Mouse (Mus musculus) forelimb bud, embryonic 11.5 days (tissue): Measurements from ENCODE around the gene Fgf2.
A peak's percentile ranks its signal among the peaks of the same experiment; 100 is the strongest.

Source experiments
- DNase-seq: peaks from one replicate; pipeline ENCODE4 v3.0.0-alpha.2; 2012; ENCODE audit warnings: low read depth, low spot score

Gene Fgf2

DNA sequence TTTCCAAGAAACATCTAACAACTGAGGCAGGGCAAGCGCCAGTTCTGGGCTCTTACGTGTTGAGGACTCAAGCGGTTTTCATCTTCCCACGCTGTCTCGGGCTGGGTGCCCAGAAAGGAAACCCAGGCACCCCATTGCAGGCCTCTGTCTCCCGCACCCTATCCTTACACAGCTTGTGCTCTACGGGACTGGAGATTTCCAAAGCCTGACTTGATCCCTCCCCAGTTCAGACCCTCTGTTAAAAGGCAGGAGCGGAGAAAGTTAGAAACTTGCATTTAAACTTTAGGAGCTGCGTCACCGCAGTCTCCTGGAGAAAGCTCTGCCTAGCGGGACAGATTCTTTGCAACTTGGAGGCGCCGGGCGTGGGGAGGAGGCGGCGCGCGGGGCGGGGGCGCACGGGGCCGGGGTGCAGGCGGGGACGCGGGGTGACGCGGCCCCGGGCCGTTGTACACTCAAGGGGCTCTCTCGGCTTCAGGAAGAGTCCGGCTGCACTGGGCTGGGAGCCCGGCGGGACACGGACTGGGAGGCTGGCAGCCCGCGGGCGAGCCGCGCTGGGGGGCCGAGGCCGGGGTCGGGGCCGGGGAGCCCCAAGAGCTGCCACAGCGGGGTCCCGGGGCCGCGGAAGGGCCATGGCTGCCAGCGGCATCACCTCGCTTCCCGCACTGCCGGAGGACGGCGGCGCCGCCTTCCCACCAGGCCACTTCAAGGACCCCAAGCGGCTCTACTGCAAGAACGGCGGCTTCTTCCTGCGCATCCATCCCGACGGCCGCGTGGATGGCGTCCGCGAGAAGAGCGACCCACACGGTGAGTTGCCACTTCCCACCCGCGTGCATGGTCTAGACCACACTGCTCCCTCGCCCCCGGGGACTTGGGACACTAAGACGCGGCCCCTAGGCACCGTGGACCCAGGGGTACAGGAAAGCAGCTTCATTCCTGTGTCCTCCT, at the start of gene Fgf2:
Fgf2 (plus strand) TSS at position 126 of the 945 bp plus-strand sequence.
- DNase-seq = no peak

DNA sequence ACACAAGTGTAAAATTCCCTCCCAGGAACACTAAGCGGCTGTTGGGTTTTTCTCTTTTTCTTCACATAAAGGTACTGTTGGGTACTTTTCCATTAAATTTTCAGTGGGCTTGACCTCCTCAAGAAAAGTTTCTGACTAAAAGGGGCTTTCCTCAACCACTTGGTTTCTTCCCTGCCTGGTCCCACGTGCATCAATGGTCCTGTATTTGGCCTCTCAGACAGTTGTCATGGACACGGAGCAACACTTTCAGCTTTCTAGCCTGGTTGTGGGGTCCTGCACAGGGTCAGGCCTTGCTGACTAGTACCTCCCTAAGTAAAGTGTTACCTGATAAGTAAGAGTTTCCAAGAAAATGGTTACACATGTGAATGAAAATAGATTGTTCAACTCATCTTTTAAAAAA, 48.7 kb upstream of the Fgf2 start:
- no peak for DNase-seq

DNA sequence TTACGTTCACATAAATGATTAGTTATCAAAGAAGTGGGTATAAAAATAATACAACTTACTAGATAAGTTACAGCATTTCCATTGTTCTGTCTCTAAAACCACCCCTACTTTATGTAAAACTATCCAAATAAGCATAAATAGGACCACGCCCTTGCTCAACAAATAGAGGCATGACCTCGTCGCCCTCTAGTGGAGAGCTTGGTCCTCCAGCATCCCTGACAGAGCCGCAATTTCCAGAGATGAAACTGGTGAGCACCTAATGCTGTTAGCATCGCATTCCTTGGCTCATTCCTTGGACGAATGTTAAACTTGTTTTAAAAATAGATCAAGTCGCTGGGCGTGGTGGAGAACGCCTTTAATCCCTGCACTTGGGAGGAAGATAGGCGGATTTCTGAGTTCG, 45.5 kb upstream of the Fgf2 start:
- DNase-seq = peak; percentile 59

DNA sequence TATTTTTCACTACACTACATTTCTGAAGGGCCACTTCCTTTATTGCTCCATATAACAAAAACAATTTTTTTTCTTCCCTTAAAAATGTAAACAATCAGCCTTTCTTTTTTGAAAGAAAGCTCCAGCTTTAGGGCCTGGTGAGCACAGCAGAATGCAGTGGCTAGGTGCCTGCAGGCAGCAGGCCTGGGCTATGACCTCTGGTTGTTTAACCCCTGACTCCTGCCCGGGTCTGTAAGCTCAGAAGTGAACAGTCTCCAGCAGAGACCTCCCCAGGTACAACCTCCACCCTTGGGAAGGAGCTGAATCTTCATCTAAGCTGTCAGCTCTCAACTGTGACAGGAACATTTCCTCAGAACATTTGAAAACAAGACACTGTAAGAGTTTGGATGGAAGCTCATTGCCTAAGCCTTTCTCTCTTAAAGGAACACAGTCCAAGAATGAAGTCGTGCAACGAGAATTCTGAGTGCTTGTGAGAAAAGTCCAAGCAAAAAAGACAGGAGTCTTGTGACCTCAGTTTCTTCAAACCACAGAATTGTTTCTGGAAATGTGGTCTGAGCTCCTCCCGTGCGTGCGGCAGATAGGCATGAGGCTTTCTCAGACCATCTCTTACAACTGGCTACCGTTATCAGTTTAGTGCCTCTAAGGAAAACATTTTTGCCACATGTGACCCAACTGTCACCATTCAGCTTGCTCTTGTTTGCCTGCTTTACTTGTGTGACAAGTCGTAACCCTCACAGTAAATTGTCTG, 44.6 kb upstream of the Fgf2 start:
- no peak for DNase-seq

DNA sequence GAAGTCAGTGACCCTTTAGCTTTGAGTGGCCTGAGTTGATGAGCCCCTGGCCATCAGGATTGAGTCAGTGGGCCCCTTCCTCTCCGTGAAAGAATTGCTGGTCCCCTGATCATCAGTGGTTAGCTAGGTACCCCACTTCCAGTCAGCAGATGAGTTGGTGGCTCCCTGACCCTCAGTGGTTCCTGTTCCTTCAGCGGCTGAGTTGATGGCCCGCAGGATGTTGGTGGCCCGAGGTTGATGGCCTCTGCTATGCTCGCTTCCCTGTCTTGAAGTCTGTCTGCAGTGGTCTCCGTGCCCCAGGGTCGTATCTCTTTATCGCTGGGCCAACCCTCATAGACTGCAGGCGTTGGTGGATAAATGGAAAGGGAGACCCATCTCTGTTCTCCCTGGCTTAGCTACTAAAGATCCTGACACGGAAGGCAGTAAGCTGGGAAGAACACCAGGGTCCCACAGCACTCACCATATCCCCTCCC, 36.2 kb upstream of the Fgf2 start:
- no peak for DNase-seq

DNA sequence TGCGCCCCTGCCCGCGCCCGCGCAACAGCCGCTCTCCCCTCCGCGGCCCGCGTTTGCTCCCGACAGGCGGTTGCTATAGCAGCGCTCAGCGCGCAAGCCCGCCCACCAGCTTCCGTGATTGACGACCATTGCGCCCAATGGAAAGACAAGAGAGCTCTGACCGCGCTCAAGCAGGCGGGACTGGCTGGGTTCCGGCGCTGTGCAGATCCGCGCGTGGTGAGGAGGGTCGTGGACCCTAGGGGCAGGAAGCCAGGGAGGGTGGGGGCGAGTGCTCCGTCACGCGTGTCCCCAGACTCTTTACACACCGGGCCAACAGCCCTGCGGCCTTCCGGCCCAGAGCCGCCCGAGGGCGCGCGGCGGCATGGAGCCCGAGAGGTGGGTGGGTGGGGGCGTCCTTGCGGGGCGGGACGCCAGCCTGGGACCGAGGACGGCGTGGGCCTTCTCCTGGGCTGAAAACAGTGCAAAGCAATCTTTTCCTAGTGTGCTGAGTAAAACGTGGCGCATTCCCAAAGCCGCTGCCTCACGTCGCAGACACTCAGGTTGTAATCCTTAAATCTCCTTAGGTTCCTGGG, 35.7 kb upstream of the Fgf2 start, which contains the start of the genes Bbs12 and Cetn4:
Bbs12 (plus strand) TSS at position 185 of the 572 bp plus-strand sequence.
Cetn4 (minus strand) TSS at position 339 of the 572 bp plus-strand sequence.
- peak; percentile 97 for DNase-seq

DNA sequence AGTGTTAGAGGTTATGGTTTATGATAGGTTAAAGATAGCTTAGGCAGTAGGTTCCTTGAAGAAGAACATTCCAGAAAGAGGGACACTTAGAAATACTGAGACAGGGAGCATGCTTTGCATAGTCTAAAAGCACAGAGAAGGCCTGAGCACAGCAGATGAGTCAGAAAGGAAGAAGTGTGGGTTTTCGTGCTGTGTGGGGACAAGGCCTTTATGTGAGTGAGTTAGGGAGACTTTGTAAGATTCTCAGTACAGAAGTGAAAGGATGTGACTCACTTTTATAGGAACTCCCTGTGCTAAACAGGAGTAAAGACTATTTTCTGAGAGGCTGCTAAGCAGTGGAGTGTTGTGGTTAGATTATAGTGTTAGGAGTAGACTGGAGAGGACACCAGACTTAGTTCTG, 34.8 kb upstream of the Fgf2 start:
- no peak for DNase-seq

DNA sequence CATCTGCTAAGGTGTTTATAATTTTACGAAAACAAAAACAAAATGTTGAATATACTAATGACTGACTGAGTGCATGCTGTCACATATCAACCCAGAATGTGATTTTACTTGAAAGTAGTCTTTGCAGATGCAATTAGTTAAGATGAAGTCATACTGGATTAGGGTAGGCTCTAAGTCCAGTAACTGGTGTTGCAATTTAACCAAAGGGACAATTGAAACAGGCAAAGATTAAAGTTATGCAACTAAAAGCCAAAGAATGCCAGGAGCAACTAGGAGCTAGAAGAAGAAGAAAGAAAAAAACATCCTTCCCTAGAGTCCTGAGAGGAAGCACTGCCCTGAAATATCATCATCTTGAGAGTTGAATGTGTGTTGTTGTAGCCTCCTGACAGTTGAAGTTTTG, 31.9 kb upstream of the Fgf2 start:
- no peak for DNase-seq

DNA sequence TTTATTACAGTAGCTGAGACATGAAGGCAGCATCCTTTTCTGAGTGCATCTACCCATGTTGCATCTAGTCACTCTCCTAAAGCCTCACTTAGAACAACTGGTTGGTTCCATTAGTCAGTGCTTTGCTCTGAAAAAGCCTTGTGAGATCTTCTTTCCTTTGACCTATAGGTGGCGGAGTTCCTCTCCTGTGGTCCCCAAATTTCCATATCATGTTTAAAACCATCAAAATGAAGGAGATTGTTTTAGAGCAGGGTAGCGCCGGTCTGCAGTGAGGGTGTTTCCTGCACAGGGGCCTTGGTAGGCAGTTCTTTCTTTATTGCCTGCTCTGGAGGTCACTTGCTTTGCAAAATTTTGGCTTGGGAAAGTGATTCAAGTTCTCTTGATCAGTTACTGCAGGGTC, 23.8 kb upstream of the Fgf2 start:
- DNase-seq = no peak

DNA sequence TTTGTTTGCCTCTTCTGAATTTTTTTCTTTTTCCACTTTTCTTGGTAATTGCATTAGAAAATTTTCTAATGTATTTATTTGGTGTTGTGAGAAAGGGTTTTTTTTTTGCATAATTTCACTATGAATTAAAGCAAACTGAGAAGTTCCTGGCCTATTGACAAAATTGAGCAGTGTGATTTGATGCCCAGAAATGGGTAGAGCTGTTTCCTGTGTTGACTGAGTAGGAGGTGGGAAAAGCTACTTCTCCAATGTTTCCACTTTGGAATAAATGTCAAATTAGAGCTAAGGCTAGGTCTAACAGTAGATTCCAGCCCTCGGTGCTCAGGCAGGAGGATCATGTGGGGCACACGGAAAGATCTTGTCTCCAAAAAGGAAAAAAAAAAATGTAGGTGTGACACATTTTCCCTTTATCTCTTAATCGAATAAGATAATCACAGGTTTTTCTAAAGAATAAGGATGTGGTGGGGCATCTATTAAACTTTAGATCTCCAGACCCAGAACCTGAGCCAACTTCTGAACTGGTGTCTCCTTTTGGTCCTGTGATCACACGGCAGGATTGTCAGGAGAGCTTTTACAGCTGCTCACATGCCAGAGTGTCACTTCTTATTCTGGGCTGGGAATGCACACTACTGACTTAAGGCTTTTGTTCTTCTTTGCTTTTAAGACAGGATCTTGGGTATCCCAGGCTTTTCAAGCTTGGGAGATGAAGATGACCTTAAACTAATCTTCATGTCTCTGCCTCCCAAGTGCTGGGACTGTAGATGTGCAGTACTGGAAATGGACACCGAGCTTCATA, 22.6 kb upstream of the Fgf2 start:
- DNase-seq = no peak

DNA sequence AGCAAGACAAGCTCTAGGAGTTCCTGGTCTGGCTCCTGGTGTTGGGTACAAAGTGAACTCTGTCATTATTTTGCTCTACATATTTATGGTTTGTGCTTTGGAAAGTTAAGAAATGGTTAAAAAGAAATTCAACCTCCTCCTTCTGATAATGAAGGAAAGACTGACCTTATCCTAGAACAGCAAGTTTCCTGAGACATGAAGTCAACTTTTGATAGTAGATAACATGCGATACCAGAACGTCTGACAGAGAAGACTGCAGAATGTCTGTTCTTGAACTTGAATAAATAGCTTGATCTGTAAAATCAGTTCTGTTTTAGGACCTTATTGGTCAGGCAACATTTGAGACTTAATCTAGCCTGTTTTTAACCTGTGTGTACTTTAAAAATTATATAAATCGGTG, 21.5 kb upstream of the Fgf2 start:
- no peak for DNase-seq

DNA sequence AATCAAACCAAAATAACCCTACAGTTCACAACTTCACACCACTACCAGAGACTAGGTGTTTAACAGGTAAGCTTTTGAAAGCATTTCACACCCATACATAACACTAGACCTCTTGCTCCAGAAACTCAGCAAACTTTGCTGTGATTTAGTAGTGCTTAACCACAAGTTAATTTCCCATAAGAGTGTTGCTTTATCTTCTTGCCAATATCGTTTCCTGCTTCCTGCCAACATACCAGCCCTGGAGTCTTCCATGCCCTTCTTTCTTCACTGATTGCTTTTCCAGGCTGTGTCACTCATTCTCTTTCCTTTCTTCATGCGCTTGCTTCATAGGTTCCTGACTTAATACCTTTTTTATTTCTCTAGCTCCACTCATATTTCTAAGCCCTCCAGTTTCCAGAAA, 19.7 kb upstream of the Fgf2 start:
- DNase-seq = no peak

DNA sequence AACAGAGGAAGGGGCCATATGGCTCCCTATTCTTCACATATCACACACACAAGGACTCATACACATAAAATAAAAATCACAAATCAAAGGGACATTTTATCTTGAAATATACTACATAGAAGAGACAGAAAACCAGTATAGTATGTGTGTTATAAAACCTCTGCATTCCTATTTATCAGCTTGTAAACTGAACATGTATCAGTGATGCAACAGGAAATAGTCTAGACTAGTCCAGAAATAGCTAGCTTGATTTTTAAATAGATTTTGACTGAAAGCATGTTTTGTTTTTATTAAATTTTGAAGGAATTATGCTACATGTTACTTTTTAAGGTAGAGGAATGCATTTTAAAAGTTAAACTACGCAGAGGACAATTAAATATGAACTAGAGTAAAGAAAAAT, 18.2 kb upstream of the Fgf2 start:
- DNase-seq = no peak

DNA sequence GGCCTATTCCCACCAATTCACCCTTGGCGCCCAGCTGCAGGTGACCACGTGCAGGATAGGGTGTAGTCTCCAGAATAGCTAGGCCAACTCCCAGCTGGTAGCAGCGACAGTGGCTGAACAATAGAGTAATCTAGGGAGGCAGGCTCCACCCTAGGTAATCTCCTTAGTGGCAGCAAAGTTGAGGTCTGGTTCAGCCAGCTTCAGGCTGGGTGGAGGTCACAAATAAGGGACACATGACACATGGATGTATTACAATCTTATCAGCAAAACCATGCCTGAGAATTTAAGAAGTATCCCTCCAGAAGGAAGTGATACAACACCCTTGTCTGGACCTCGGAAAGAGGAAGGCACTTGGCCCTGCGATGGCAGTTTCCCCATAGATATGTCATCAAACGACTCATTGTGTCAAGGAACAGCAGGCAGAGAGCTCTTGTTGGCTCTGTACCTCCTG, 16.1 kb upstream of the Fgf2 start:
- no peak for DNase-seq

DNA sequence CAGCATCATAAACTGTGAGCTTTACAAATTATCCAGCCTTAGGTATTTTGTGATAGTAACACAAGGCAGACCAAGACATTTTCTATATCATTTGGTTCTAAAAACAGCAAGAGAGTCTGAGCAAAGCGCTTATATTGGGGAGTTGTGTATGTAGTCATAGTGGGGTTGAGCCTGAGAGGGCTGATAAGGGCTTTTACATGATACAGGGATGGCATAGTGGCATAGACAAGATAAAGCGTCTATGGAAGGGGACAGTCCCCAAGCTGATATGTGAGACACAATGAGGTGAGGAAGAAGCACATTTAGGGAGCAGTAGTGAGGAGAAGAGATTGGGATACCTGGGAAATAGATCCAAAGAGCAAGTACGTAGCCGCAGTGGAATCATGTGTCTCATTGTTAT, 14.1 kb upstream of the Fgf2 start:
- DNase-seq = no peak

DNA sequence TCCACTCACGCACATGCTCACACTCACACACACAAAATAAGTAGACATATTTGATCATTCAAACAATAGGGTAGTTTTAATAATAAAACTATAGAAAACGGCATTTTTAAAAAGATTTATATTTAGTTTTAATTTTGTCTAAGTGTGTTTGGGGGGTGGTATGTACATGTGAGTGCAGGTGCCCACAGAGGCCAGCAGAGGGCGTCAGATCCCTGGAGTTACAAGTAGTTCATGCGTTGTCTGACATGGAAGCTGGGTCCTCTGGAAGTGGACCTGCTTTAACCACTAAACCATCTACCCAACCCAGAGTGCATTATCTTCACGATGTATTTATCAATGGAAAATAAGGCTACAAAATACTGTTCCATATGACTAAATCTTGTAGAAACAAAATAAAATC, 7.0 kb upstream of the Fgf2 start:
- no peak for DNase-seq

DNA sequence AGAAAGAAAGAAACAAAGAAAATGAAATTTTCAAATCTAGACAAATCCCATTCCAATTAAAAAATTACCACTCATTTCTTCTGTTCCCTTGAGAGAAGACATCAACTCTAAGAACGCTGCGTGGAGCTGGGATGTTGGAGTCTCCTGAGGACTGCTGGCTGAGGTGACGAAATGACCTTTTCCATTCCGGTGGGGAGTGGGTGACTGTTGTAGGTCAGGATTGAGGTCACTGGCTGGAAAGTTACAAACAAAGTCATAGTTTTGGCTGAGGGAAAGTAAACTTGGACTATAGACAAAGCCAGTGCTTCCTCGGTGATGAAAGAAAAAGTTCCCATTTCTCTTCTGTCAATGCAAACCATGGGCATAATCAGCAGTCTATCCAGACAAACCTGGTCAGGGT, 5.3 kb upstream of the Fgf2 start:
- DNase-seq = no peak

DNA sequence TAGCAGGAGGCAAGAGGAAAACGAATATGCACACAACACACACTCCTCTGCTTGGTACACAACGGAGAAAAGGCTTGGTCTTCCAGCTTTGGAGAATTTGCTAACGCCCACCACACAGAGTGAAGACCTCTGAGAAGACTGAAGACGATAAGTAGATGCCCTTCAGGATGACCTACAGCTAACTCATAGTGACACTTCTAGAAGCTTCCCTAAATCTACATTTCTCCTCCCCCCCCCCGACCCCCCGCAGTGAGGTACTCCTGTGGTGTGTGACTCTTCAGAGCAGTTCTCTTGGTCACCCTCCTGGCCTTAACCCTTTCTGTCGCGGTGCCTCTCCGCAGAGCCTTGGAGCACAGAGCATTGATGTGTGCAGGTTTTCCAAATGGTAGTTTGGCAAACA, 475 bp upstream of the Fgf2 start:
- no peak for DNase-seq

DNA sequence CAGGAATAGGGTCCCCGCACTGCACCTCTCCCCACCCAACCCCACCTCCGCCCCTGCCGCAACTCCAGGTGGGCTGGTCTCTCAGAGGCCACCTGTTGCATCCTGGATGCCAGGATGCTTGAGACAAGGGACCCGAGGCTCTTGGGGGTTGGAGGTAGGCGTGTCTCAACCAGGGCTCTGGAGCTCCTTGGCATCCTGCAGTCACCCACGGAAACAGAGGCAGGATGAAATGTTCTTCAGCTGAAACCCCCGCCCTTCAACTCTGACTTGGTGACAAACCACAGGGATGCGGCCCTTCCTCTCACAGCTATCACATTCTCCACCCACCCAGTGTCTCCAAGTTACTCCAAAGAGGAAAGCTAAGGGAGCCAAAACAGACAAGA, 1.0 kb downstream of the Fgf2 start:
- no peak for DNase-seq

DNA sequence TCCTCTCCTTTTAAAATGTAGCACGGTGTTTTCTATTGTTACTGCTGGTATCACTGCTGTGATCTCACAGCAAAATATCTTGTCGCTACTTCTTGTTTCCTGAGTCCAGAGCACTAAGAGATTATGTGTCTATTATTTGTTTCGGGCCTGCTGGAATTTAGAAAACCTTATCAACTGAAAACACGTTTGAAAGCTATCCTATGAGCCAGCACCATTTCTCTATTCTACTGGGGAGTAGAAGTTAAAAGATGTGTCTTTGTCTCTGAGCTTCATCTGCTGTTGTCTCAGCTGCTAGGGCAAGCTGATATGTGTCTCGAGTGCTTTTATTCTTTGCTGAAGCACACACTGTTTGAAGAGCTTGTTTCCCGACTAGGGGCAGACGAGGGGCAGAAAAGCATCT, 2.2 kb downstream of the Fgf2 start:
- no peak for DNase-seq

DNA sequence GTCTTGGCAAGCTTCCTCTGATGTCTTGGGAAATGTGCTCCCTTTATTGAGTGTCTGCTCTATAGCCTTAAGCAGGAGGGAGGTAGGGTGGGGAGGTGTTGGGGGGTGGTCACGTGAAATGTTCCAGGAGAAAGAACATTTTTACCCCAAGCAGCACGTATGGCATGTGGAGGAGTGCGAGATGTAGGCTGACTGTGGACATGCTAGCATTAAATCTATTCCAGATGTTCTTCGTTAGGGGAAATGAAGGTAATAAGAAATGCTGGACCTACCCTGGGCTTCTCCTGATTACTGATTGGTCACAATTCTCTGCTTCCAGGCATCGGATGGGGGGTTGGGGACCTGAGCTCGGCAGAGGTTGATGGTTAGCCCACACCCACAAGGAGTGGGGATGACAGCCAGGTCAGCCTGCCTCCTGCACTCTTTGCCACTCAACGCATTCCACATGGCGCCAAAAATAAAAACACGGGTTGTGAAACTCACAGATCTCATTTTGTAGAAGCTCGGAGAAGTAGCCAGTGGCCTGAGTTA, 5.9 kb downstream of the Fgf2 start:
- peak; percentile 54 for DNase-seq
